ENCODE assay signal across 20 mouse cellular contexts in genomic region chr13:44040640-44041039, GRCm38 (mm10).
DNase-seq lines count a peak whose midpoint lies in the region; ATAC-seq lines count a peak whose summit lies in the region.
"Had no signal": no experiment of that assay in that cellular context is flagged by ENCODE, and none has a peak within 500 bp of the region (broad histone marks: within the 10 kb centered on the region; RNA-seq: fewer than 3 reads in every experiment).

No protein-coding gene starts in this region.

- WGBS in heart, embryonic 16.5 days: 66% methylated on average over 7 of the region's 7 CpGs

- no peak for ATAC-seq in heart, embryonic 16.5 days (replicated peaks; ENCODE audit: extremely low read depth, insufficient read depth, low FRiP score)
- ATAC-seq: forebrain, embryonic 15.5 days; forebrain, postnatal 0 days had no signal

- peak; percentile 92 for DNase-seq in heart, adult 11 months
- DNase-seq in heart, postnatal 10 days: no peak
- no peak for DNase-seq in heart, postnatal 36 days
- DNase-seq in kidney, postnatal 4 days: peak; percentile 32 to 56
- no peak for DNase-seq in kidney, adult 18-20 months
- no peak for DNase-seq in right cerebral cortex, postnatal 10 days (ENCODE audit: low spot score in 2 of 2)
- DNase-seq: adrenal gland, adult 2 months; adrenal gland, postnatal 10 days; adrenal gland, postnatal 25 days; cerebellum, adult 11-12 months; cerebellum, adult 2 months; cerebellum, adult 9-10 months; cerebellum, postnatal 10 days; cerebellum, postnatal 25 days; forebrain, postnatal 0 days had no signal

- H3K9ac ChIP-seq in heart, embryonic 16.5 days (ENCODE audit: low read length): no peak overlapping the region
- H3K9ac ChIP-seq: embryonic facial prominence, embryonic 12.5 days; forebrain, embryonic 12.5 days; forebrain, embryonic 15.5 days; forebrain, postnatal 0 days had no signal

- peaks cover 23% of the 10 kb centered on the region for H3K4me1 ChIP-seq in heart, embryonic 16.5 days (ENCODE audit: control insufficient read depth, insufficient read depth, low read length)

- no peak overlapping the region for H3K4me3 ChIP-seq in heart, embryonic 16.5 days (ENCODE audit: low read length)
- H3K4me3 ChIP-seq: embryonic facial prominence, embryonic 10.5 days; embryonic facial prominence, embryonic 12.5 days; forebrain, embryonic 12.5 days; forebrain, embryonic 15.5 days had no signal

- no peaks in the 10 kb centered on the region for H3K27me3 ChIP-seq in heart, embryonic 16.5 days (ENCODE audit: control insufficient read depth, insufficient read depth, low read length)
- H3K27me3 ChIP-seq: embryonic facial prominence, embryonic 12.5 days; forebrain, embryonic 15.5 days had no signal

- H3K27ac ChIP-seq in heart, embryonic 16.5 days (ENCODE audit: low read length): 0 out of 2 replicates have a peak overlapping the region, but pooled peaks have one; percentile 11
- H3K27ac ChIP-seq: embryonic facial prominence, embryonic 10.5 days; embryonic facial prominence, embryonic 12.5 days; forebrain, embryonic 12.5 days; forebrain, embryonic 15.5 days had no signal

- no peaks in the 10 kb centered on the region for H3K9me3 ChIP-seq in heart, embryonic 16.5 days (replicated peaks; ENCODE audit: control insufficient read depth, low read length)
- H3K9me3 ChIP-seq: embryonic facial prominence, embryonic 10.5 days; embryonic facial prominence, embryonic 12.5 days; forebrain, embryonic 12.5 days; forebrain, embryonic 15.5 days had no signal

- intact Hi-C loops in heart, postnatal 10 days (cut with DNase I): loop anchor here (5.0 kb wide), 1 partner anchor 187 kb away; no protein-coding TSS in a partner anchor
- intact Hi-C loops in heart, postnatal 36 days (cut with DNase I): no loop called here

- H3K4me2 ChIP-seq in heart, embryonic 16.5 days (ENCODE audit: low read depth, low read length): no peak overlapping the region
- H3K4me2 ChIP-seq: embryonic facial prominence, embryonic 12.5 days; forebrain, embryonic 12.5 days; forebrain, embryonic 15.5 days had no signal

- H3K36me3 ChIP-seq in heart, embryonic 16.5 days (ENCODE audit: control insufficient read depth, insufficient read depth): no peaks in the 10 kb centered on the region
- H3K36me3 ChIP-seq: embryonic facial prominence, embryonic 10.5 days; embryonic facial prominence, embryonic 12.5 days; forebrain, embryonic 12.5 days; forebrain, embryonic 15.5 days had no signal

Comparison
In these comparisons a context has a peak if more than half of its experiments do, and no peak if none do; other contexts are left out.
1. DNase-seq: peak in heart, adult 11 months (single experiment) and kidney, postnatal 4 days (2 of 2); none in heart, postnatal 10 days (0 of 2), heart, postnatal 36 days (0 of 2), kidney, adult 18-20 months (single experiment) and right cerebral cortex, postnatal 10 days (0 of 2).